Mouse (Mus musculus) forebrain, embryonic 14.5 days (tissue): ENCODE measurements around the gene En1. TPM values are rescaled to one million over a fixed set of nuclear protein-coding genes. Genes with fewer than 3 reads are reported as not detected.

Experiments used
- ATAC-seq: fragments of 200-750 bp; cut with Nextera tagmentation; 2 replicates; pipeline ENCODE4 v1.8.0; 2017; ENCODE audit warnings: mild to moderate bottlenecking, moderate library complexity
- DNase-seq: peaks from one replicate; pipeline ENCODE4 v3.0.0-alpha.2; 2015; ENCODE audit warnings: low spot score
- H3K27ac ChIP-seq: fragments of 300-500 bp; sonication (generic); 2 replicates; pipeline ENCODE4 v1.5.1; 2014; ENCODE audit warnings: low read depth, mild to moderate bottlenecking, control low read depth, low read length, moderate library complexity
- H3K27me3 ChIP-seq: fragments of 300-500 bp; sonication (generic); replicated peaks from 2 replicates; pipeline ENCODE4 v1.6.1; 2014; ENCODE audit warnings: low read length, control low read depth, mixed read lengths; ENCODE audit not compliant: control insufficient read depth, insufficient read depth
- H3K36me3 ChIP-seq: fragments of 300-500 bp; sonication (generic); 2 replicates; pipeline ENCODE4 v1.6.1; 2014; ENCODE audit warnings: low read length, control low read depth; ENCODE audit not compliant: control insufficient read depth, insufficient read depth
- H3K4me1 ChIP-seq: fragments of 300-500 bp; sonication (generic); 2 replicates; pipeline ENCODE4 v1.6.1; 2014; ENCODE audit warnings: antibody characterized with exemption, low read length, control low read depth; ENCODE audit not compliant: control insufficient read depth, insufficient read depth
- H3K4me2 ChIP-seq: fragments of 300-500 bp; sonication (generic); 2 replicates; pipeline ENCODE4 v1.6.1; 2014; ENCODE audit warnings: mild to moderate bottlenecking, control low read depth, low read length
- H3K4me3 ChIP-seq: fragments of 300-500 bp; sonication (generic); 2 replicates; pipeline ENCODE4 v1.5.1; 2014; ENCODE audit warnings: low read depth, low read length, control low read depth
- H3K9ac ChIP-seq: fragments of 300-500 bp; sonication (generic); 2 replicates; pipeline ENCODE4 v1.6.1; 2014; ENCODE audit warnings: mild to moderate bottlenecking, low read length, control low read depth, moderate library complexity
- H3K9me3 ChIP-seq: fragments of 300-500 bp; sonication (generic); replicated peaks from 2 replicates; pipeline ENCODE4 v1.6.1; 2016; ENCODE audit warnings: low read length, control low read depth, mixed read lengths; ENCODE audit not compliant: control insufficient read depth
- WGBS: fragments of 180-500 bp; shearing (Covaris S2); extraction: QIAGEN DNeasy Blood & Tissue Kit; methylation state at CpG from one replicate; pipeline ENCODE4 v1.1.7; 2014; 5-methylcytosine and 5-hydroxymethylcytosine counted together
- polyA plus RNA-seq: library from polyadenylated mRNA; unstranded; fragments of >200 nt; fragmentation: Nextera tagmentation; extraction: Ambion mirVana; gene quantifications from 2 replicates; pipeline ENCODE4 v1.2.1, GENCODE M21; 2014

The En1 gene
- polyA plus RNA-seq, 1 experiment from 2014 or later: not detected

- no peaks in the 10 kb centered on the region for H3K4me1 ChIP-seq
- no peak overlapping the region for H3K4me2 ChIP-seq
- no peak overlapping the region for H3K4me3 ChIP-seq
- no peaks in the 10 kb centered on the region for H3K36me3 ChIP-seq
- under 1% methylated on average over 30 of the region's 30 CpGs for WGBS
- peaks cover 95% of the 10 kb centered on the region for H3K27me3 ChIP-seq
- no peak overlapping the region for H3K27ac ChIP-seq
- no peaks in the 10 kb centered on the region for H3K9me3 ChIP-seq
- H3K9ac ChIP-seq: no peak overlapping the region
- DNase-seq: no peak
- no peak for ATAC-seq
Measured at GRCm38 (mm10) chr1:120614307-120615100, 12.3 kb downstream of the En1 start.

- Histone ChIP-seq H3K27me3 (peaks cover 94% of the 10 kb centered on the region), H3K9ac (no peak overlapping the region), H3K4me1 (no peaks in the 10 kb centered on the region), H3K27ac (no peak overlapping the region), H3K36me3 (no peaks in the 10 kb centered on the region), H3K9me3 (no peaks in the 10 kb centered on the region), H3K4me2 (no peak overlapping the region), H3K4me3 (no peak overlapping the region)
- ATAC-seq (no peak), DNase-seq (no peak)
- 2% methylated on average over 4 of the region's 4 CpGs for WGBS
Measured at GRCm38 (mm10) chr1:120615521-120615920, 13.3 kb downstream of the En1 start.

GRCm38 (mm10) chr1:120615927-120616326 is 13.7 kb downstream of the En1 start:
- Histone ChIP-seq H3K4me3 (no peak overlapping the region), H3K4me1 (no peaks in the 10 kb centered on the region), H3K9ac (no peak overlapping the region), H3K27ac (no peak overlapping the region), H3K36me3 (no peaks in the 10 kb centered on the region), H3K27me3 (peaks cover 91% of the 10 kb centered on the region), H3K4me2 (no peak overlapping the region), H3K9me3 (no peaks in the 10 kb centered on the region)
- DNase-seq (no peak), ATAC-seq (no peak)
- WGBS: 2% methylated on average over 9 of the region's 9 CpGs

GRCm38 (mm10) chr1:120621383-120621782 is 19.2 kb downstream of the En1 start:
- Histone ChIP-seq H3K36me3 (no peaks in the 10 kb centered on the region), H3K27me3 (peaks cover 68% of the 10 kb centered on the region), H3K4me3 (no peak overlapping the region), H3K27ac (no peak overlapping the region), H3K9ac (no peak overlapping the region), H3K4me1 (no peaks in the 10 kb centered on the region), H3K9me3 (no peaks in the 10 kb centered on the region), H3K4me2 (no peak overlapping the region)
- DNase-seq (no peak), ATAC-seq (no peak)
- 19% methylated on average over 5 of the region's 5 CpGs for WGBS

- no peak overlapping the region for H3K9ac ChIP-seq
- DNase-seq: peak; percentile 66
- 33% methylated on average over 11 of the region's 11 CpGs for WGBS
- no peak overlapping the region for H3K4me3 ChIP-seq
- H3K9me3 ChIP-seq: no peaks in the 10 kb centered on the region
- H3K27me3 ChIP-seq: peaks cover 37% of the 10 kb centered on the region
- no peaks in the 10 kb centered on the region for H3K36me3 ChIP-seq
- peaks cover 4% of the 10 kb centered on the region for H3K4me1 ChIP-seq
- ATAC-seq: peak; percentile 89
- H3K4me2 ChIP-seq: no peak overlapping the region
- H3K27ac ChIP-seq: no peak overlapping the region
Measured at GRCm38 (mm10) chr1:120626930-120627621, 24.9 kb downstream of the En1 start.

- H3K36me3 ChIP-seq: no peaks in the 10 kb centered on the region
- no peaks in the 10 kb centered on the region for H3K9me3 ChIP-seq
- WGBS: 51% methylated on average over 4 of the region's 4 CpGs
- peaks cover 37% of the 10 kb centered on the region for H3K27me3 ChIP-seq
- H3K4me1 ChIP-seq: peaks cover 4% of the 10 kb centered on the region
- no peak overlapping the region for H3K4me3 ChIP-seq
- ATAC-seq (peak; percentile 63; the same call in 1 of the 2 replicates), DNase-seq (no peak)
- H3K9ac ChIP-seq: no peak overlapping the region
- H3K27ac ChIP-seq: no peak overlapping the region
- no peak overlapping the region for H3K4me2 ChIP-seq
Measured at GRCm38 (mm10) chr1:120627622-120628001, 25.4 kb downstream of the En1 start.

GRCm38 (mm10) chr1:120628821-120629220 is 26.6 kb downstream of the En1 start:
- Histone ChIP-seq H3K27ac (no peak overlapping the region), H3K4me1 (peaks cover 4% of the 10 kb centered on the region), H3K9ac (no peak overlapping the region), H3K4me2 (no peak overlapping the region), H3K9me3 (no peaks in the 10 kb centered on the region), H3K36me3 (no peaks in the 10 kb centered on the region), H3K4me3 (no peak overlapping the region), H3K27me3 (peaks cover 31% of the 10 kb centered on the region)
- no peak for DNase-seq
- no peak for ATAC-seq
- WGBS: 53% methylated on average over 9 of the region's 9 CpGs

GRCm38 (mm10) chr1:120643380-120643779 is 41.2 kb downstream of the En1 start:
- no peaks in the 10 kb centered on the region for H3K9me3 ChIP-seq
- H3K9ac ChIP-seq: no peak overlapping the region
- peaks cover 6% of the 10 kb centered on the region for H3K4me1 ChIP-seq
- peak overlapping the region; percentile 39 for H3K4me2 ChIP-seq
- no peak overlapping the region for H3K27ac ChIP-seq
- H3K27me3 ChIP-seq: peaks cover 24% of the 10 kb centered on the region
- ATAC-seq (peak; percentile 49; the same call in 1 of the 2 replicates), DNase-seq (no peak)
- H3K36me3 ChIP-seq: no peaks in the 10 kb centered on the region
- 0 out of 2 replicates have a peak overlapping the region, but pooled peaks have one; percentile 4 for H3K4me3 ChIP-seq
- 6% methylated on average over 10 of the region's 10 CpGs for WGBS
